Mouse (Mus musculus): ENCODE measurements around the gene Map2k5.
A peak's percentile ranks its signal among the peaks of the same experiment; 100 is the strongest.

GRCm38 (mm10) chr9:63421096-63421736 lies 43.5 kb upstream of the Map2k5 start:
- TF ChIP-seq CTCF (IDR thresholded peaks at IDR 0.05; ENCODE audit: extremely low read depth, insufficient read depth, low read length) = peak; percentile 8; the same call in 1 of the 2 replicates
- TF ChIP-seq POLR2A (IDR thresholded peaks at IDR 0.05; ENCODE audit: extremely low read depth, insufficient read depth, low read length) = no peak

All from cortical plate, adult 2 months (tissue).